Mouse (Mus musculus): ENCODE results near the gene Adora1.

The Adora1 gene

DNA sequence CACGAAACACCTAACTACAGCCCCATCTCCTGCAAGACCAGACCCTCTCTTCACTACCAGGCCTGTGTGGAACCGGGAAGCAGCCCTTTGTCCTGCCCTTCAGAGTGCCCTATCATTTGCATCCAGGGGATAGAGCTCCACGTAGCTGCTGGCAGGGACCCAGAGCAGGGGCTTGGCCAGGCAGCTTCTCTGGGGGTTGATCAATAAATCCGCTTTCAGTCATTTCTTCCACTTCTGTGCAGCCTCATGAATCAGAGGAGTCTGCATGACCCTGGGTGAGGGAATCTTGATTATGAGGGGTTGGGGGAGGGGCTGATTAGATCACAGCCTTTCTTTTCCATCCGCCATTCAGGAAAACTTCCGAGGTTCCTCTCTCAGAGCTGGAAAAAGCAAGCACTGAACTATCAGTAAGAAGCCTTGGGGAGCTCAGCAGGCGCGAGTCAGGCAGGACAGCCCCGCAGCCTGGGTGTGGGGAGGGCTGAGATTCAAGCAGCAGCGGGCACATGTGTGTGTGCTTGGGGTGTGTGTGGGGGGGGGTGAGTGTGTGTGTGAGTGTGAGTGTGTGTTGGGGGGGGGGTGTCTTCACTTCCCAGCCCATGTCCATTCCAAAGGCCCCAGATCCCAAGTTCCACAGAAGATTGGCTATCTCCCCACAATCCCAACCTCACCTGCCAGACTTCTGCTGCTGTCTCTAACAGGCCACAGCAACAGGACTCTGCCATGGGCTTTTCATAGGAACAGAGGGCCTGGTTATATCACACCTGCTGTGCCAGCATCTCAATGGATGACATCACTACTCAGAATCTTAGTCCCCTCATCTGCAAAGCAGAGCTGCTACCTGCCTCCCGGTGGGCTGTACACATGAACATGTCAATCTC is 19.2 kb downstream of the Adora1 start:
- DNase-seq = no peak

DNA sequence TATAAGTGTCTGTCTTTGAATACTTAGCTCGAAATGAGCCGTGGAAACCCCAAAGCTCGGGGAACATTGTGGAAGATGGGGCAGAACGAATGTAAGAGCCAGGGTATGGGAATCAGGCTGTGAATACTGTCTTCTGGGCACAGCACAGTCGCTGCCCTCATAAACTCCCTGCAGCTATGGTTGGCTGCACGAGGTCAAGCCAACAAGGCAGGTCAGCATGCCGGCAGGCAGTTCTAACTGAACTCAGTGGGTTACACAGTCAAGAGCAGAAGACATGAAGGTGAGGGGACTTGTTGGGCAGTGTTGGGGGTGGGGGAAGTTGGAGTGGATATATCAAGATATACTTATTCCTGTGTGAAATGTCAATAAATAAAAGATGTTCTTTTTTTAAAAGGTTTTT is 20.2 kb downstream of the Adora1 start:
- no peak for DNase-seq

DNA sequence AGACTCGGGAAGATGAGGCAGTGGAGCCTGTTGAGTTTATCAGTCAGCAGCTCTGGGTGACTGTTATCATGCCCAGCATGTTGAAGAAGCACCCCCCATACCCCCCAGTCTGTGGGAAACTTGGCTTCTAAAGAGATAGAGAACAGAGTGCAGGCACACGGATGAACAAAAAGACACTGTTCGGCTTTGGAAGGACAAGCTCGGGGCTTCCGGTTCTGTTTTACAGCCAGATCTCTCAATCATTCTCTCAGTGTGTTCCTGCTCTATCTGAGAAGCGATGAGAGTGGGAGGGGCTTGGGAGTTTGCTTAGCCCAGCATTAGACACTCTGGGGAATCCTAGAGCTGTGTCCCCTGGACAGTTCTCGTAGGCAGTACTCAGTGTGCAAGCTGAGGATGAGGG is 21.8 kb downstream of the Adora1 start:
- DNase-seq = no peak

DNA sequence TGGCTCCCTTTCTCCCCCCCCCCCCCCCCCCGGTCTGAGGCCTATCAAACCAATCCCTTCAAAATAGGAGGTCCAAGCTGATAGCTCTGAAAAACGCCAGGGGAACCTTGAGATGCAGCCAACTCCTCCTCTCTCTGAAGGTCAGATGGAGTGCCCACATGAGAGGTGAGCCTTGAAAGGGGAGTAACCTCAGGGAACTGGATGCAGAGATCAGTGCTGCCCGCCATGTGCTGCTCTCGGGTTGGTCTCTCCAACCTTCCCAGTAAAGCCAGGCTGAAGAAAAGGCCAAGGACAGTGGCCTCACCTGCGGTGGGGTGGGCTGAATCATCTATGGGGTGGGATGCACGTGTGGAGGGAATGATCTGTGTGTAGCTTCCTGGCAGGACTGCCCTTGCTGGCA is 22.9 kb downstream of the Adora1 start:
- DNase-seq = no peak

DNA sequence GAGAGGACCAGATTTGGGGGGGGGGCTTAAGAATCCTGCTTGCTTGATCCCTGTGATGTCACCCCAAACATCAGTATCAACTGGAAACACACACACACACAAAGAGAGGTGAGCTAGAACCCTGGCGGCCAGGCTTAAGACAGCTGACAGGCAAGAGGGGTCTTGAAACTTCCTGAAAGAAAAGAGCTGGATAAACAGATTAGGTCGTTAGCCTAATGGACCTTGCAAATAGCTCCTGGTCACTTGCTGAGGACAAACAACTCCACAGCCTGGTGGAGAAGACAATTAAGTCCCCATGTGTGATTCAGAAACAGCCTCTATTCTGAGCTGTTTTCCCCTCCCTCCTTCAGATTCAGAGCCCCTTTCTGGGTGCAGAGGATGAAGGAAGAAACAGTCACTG is 23.6 kb downstream of the Adora1 start:
- no peak for DNase-seq

DNA sequence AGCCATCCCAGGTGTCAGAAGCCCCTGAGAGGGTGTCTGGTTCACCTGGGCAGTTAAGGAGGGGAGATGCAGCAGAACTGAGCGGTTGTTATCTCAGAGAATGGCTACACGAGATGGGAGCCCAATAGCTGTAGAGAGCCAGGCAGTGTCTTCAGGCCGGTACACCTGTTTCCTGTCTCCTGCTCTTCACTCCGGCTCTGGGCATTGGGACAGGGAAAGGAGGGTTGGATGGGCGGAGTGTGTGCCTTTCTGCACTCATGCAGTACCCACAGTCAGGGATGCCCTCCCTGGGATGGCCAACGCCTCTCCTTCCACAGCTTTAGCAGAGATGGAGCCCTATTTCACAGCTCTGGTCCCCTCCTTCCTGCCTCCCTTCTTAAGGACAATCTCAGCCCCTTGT is 24.2 kb downstream of the Adora1 start:
- peak; percentile 63 to 66 for DNase-seq

DNA sequence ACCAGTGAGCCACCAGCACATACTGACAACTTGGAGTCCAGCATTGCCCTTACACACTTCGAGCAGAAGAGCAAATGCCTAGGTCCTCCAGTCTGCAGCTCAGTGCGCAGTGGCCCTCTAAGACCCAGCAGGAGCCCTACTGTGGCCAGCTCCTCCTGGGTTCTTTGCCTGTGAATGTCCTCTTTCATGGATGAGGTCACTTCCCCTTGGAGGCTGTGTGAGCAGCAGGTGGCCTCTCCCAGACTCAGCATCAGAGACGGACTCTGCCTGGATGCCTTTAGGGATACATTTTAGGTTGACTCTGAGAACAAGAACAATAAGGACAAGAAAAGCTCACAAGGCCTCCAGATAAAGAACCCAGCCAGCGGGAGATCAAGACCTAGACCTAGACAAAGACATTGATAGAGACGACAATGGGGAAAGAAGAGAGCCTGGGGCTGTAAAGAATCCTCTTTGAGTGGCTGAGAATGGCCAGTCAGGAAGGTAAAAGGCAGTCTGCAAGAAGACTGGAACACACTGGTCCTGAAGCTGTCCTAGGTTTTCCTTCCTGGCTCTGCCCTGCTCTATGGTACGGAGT is 25.0 kb downstream of the Adora1 start:
- DNase-seq = peak; percentile 58 to 60

DNA sequence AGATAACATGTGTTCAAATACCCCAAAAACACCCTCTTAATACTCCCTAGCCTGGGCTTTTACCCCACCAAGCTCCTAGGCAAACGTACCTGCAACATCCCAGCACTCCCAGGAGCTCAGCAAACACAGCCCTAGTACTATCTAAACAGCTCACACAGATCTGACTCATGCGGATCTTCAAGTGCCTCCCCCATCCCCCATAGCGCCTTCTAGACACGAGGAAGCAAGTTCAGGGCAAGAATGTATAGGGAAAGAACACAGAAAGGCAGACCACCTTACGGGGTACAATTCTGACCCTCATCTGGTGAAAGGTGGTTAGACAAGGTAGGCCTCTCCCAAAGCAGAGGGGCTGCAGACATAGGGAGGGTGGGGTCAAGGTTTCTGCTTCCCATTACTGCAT is 29.1 kb downstream of the Adora1 start:
- DNase-seq = no peak

DNA sequence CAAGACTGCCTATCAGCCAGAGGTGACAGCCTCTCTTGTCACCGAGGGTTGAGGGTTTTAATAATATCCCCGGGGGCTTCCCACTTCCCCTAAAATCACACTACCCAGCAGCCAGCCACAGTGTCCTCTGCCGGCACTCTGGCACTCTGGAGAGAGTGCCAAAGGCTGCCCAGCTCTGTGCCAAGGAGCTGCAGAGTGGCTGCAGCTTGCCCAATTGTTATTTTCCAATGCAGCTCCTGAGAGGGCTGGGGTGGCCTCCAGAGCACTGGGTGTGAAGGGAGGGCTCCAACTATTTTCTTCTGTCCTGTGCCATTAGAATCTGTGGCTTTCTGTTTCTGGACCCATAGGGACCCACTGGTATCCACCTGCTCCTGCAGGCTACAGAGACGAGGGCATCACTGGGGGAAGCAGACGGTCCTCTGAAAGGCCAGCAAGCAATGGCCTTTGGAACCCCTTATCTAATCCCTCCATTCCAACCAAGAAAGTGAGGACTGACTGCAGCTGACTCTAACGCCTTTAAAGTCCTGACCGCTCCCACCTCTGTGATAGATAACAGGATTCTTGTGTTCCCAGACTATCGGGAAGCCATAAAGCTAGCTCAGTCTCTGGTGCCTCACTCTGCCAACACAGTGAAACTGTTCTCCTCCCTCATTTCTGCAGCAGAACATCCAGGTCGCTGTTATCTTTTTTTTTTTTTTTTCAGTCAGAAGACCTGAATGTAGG is 29.8 kb downstream of the Adora1 start:
- peak; percentile 83 to 86 for DNase-seq

DNA sequence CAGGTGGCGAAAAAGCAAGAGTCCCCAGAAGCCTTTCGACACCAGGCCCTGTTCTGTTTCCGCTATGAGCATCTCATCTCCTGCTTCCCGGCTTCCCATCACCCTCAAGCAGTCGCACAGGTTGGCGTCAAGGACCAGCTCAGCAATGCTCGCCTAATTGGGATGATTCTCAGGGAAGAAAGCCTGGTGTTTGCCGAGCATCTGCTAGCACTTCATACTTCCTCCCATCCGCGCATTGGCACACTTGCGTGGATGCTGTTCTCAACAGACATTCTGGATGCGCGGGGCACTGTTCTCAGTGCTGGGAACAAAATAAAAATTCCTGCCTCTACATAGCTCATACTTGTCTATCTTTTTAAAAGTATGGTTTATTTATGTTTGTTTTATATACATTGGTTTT is 31.0 kb downstream of the Adora1 start:
- DNase-seq = peak in 1 of 2 experiments; percentile 31

DNA sequence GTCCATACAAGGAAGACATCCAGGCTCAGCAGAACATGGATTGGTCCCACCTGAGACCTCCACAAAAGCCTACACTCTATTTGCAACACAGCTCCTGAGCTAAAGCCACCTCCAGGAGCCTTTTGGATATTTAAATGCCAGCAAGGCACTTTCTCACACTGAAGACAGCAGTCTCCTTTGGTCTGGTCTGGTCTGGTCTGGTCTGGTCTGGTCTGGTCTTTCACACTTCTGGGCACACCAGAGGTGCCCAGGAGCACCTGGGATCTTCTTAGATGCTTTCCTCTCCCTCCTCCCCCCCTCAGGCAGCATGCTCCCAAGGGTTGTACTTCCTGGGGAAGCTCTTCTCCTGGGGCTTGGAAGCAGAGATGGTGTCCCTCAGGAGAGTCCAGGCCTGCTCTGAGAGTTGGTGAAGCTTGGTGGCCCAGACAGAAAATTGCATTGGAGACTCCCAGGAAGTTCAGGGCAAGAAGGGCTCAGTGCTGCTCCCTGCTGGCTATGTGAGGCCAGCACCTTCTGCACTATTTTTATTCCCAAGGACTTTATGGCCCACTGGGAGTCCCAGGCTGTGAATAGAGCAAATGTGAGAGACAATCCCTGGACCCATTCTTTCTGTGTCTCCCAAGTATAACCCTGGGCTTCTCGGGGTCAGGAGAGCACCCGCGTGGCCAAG is 33.3 kb downstream of the Adora1 start:
- DNase-seq = peak; percentile 73 to 79

DNA sequence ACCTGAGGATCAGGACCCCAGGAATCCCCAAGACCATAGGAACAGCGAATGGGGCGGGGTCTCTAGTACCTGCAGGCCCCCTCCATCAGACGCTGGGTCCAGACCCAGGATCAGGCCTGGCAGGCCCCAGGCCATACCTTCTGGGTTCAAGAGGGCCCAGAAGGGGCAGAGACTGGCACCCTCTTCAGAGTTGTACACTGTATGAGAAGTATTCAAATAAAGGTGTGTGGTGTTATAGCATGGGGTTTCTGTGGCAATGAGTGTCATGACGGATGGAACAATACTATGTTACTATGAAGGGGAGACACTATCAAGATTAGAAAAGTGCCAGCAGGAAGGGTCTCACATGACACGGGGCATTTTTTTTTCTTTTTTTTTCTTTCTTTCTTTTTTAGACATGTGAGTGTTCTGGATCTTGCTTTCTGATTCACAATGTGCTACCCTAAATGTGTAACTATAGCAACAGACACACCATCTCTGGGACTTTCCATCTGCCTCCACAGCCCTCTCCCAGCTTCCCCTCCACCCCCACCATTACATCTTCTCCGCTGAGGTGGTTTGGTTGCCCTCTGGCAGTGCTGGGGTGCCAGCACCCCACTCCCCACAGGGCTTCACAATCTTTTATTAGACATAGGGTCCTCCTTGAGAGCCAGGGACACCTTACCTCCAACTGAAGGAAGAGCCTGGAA is 34.1 kb downstream of the Adora1 start:
- DNase-seq = no peak

DNA sequence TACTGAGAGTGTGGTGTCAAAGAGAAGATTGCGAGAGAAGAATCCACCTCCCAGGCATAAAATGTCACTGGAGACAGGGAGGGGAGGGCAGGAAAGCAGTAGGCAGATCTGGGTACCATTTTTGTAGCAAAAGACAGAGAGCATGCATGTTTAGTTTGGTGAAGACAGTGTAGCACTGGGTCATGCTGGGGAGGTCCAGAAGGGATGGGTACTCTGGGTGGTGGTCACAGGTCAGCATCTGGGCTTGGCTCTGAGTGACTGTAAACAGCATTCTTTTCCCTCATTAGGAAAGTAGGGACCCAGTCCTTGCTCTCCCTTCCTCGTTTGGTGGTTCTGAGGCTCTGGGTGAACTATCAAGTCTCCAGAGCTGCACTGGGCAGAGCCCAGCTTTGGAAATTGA is 34.8 kb downstream of the Adora1 start:
- DNase-seq = no peak

DNA sequence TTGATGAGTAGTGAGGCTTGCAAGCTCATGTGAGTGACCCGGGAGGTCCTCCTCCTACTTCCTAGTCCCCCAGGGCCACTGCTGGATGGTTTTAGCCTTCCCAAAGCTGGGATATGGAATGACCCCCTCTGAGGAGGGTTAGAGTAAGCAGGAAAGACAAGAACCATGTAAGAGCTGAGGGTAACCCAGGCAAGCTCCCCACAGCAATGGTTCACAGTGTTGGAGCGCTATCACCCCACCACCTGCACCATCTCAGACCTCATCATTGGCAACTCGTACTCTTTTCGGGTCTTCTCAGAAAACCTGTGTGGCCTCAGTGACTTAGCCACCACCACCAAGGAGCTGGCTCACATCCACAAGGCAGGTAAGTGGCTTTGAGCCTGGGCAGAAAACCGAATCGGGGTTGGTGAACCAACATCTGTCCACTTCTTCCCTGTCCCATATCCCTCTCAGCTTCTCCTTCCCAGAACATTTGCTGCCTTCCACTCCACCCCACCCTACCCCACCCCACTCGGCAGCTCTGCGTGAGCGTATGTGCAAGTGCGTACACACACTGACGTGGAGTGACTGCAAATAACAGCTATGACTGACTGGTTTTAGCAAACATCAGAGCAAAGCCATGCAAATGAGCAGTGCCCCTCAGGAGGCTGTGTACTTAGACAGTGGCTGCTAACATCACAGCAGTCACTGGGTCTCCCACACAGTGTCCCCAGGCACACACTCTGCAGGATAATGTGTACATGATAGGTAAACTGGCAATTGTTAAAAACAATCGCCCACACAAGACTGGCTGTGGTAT is 36.8 kb downstream of the Adora1 start:
- peak in 1 of 2 experiments; percentile 18 for DNase-seq

DNA sequence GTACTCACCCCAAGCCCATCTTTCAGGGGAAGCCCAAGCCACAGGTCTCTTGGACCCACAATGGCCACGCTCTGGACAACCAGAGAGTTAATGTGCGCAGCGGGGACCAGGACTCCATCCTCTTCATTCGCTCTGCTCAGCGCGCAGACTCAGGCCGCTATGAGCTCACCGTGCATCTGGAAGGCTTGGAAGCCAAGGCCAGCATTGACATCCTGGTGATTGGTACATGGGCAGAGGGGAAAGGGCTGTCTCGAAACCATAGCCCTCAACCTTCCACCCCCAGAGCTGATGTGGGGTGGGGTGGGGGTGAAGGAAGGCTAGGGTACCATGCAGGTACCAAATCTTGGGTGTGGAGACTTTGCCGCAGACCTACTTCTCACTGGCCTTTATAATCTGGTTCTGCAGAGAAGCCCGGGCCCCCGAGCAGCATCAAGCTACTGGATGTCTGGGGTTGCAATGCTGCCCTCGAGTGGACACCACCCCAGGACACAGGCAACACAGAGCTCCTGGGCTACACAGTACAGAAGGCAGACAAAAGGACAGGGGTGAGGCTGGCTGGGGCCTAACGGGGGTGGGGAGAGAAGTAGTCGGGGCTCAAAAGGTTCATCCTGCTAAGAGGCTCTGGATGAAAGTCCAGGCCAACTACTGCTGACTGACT is 37.8 kb downstream of the Adora1 start:
- peak in 1 of 2 experiments; percentile 45 for DNase-seq

DNA sequence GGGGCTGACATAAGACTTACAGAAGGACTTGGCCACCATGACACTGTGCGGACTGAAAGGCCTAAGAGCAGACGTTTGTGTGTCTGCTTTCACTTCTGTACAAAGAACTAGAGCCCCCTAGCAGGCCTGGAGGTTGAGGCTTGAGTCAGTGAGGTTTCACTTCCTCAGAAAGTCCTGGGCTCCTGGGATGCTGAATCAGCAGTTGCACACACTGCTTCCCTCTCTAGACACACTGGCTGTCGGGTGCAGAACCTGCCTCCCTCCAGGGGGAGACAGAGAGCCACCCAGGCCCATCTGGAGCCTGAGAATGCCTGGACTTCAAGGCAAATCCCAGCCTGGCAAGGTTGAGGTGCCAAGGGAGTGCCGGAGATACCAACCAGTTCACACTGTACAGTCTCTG is 38.8 kb downstream of the Adora1 start:
- DNase-seq = peak; percentile 78 to 83

DNA sequence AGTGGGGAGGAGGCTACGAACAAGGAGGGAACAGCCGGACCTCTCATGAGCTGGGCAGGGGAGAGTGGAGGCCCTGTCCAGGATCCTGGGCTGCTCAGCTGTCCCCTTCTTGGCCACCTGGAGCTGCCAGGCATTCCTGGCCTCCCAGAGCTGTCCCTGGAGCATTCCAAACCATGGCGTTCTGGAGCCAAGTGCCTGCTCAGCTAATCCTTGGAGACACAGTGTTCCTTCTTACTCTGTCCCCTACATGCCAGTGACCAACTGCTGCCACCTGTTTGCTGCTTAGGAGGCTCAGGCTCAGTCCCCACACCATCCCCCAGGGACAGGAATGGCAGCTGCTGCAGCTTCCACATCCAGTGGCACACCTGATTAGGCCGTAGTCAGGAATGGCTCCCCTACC is 39.3 kb downstream of the Adora1 start:
- peak; percentile 72 to 78 for DNase-seq

DNA sequence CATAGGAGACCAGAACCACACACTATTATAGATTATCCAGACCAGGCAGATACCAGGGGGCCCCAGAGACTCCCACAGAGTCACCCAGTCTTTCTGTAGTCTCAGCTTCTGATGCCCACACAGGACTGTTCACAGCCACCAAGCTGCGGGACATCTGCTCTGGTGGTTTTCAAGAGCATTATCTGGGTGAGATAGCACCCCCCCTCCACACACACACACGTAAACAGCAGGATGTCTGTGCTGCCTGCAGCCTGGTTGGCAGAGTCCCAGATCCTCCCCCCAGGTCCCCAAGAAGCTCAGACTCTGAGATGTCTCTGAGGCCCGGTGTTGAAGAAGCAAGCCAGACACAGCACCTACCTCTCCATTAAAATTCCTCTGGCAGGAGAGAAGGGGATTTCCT is 39.7 kb downstream of the Adora1 start:
- peak in 1 of 2 experiments; percentile 66 for DNase-seq

DNA sequence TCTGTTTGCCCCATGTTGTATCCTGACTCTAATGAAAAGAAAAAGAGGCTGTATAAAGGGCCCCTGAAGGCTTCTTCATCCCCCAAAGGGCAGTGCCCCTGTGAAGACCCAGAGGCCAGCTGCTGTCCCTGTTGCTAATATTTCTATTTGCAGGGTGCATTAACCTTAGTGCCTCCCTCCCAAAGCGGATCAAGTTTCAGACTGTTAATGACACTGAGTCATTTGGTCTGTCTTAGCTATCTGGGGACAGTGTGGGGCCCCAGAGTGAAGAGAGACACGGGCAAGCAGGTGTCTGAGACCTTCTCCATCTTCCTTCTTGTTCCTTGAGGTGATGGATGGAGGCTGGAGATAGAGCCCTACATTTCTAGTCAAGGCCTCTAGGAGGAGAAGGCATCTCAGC is 40.1 kb downstream of the Adora1 start:
- peak in 1 of 2 experiments; percentile 20 for DNase-seq

DNA sequence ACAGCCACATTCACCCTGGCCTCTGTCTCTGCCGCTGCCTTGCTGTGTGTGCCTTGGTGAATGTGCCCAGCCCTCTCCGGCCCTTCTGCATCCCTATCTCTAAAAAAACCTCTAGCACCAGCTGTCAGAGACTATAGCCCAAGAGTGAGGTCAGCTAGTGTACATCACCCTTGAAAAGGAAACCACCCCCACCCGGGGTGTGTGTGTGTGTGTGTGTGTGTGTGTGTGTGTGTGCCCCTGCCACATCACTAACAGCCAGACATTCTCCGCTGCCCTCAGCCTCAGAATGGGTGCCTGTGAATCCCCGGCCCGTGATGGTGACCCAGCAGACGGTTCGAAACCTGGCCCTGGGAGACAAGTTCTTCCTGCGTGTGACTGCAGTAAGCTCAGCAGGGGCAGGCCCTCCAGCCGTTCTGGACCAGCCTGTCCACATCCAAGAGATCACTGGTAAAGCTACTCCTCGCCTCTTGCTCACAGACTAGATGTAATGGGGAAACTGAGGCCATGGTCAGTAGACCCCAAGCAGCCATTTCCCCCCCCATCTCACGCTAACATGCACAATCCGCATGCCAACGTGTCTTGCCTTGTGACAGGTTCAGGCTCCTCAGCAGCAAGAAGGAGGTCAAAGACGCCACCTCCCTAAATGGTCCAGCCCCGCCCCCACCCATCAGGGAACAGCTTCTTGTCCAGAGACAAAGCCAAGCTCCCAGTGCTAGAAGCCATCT is 40.8 kb downstream of the Adora1 start:
- DNase-seq = no peak

Measured in cerebellum, postnatal 25 days (tissue).